Mouse (Mus musculus) ovary, adult 2 months (tissue): Measurements from ENCODE around the gene Gm7271. TPM values are rescaled to one million over a fixed set of nuclear protein-coding genes. Genes with fewer than 3 reads are reported as not detected.

Source experiments
- polyA plus RNA-seq: library from polyadenylated mRNA; depleted of rRNA; stranded (reverse); fragments of >200 nt; gene quantifications from 2 replicates; pipeline ENCODE4 v1.2.3, GENCODE M21; 2012; rRNA removed

Gene Gm7271
- polyA plus RNA-seq, result not detected in 2 replicates

GRCm38 (mm10) chr5:76483811-76484210 lies at the start of gene Gm7271:
TSS of gene Gm7271 (plus strand) at chr5:76484040.

DNA sequence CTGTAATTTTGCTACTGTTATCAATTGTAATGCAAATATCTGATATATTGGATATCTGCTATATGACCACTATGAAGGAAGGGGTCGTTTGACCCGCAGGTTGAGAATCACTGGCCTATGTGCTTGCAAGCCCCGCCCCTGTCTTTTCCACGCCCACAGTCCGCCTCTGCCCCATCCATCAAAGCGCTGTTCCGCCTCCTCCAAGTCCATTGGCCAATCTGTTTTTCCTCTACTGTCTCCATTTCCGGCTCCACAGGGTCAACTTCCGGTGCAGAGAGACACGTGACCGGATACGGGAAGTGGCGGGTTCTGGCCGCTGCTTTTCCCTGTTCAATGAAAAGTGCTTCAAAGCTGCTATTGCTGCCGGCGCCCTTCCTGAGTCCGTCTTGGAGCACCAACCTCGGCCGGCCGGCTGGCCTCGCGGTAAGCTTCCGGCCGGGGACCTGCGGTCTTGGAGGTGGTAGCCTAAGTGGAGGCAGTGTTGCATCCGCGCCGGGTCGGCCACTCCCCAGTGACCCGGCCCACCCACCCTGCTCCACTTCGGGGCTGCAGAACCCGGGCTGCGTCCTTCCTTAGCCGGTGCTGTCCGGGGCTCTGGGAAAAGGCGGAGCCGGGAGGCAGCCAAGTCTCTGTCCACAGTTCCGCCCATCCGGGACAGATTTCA lies 45.3 kb downstream of the Gm7271 start, which contains the start of gene Exoc1:
Gene Exoc1, plus strand, starts transcription at position 272 of the 664 bp plus-strand sequence.

Other genes with a start within 250 kb of the Gm7271 start
- gene Clock, start 179.2 kb upstream of the Gm7271 start, polyA plus RNA-seq, result 13.3 and 21.2 TPM in 2 replicates
- gene Pdcl2, start 152.9 kb upstream of the Gm7271 start, polyA plus RNA-seq, result not detected in 2 replicates
- gene Nmu, start 120.3 kb upstream of the Gm7271 start, polyA plus RNA-seq, result 0.27 and 0.55 TPM in 2 replicates
- 42.5 and 44.1 TPM in 2 replicates for gene Exoc1, start 45.3 kb downstream of the Gm7271 start, polyA plus RNA-seq
- gene Cep135, start 104.7 kb downstream of the Gm7271 start, polyA plus RNA-seq, result 0.85 and 1.3 TPM in 2 replicates
- 4.4 and 4.9 TPM in 2 replicates for gene C530008M17Rik, start 172.5 kb downstream of the Gm7271 start, polyA plus RNA-seq